Mouse (Mus musculus) large intestine, adult 2 months (tissue): ENCODE measurements around the gene Phpt1. TPM values are rescaled to one million over a fixed set of nuclear protein-coding genes. Genes with fewer than 3 reads are reported as not detected.

ENCODE experiments used
- DNase-seq: peaks from one replicate; pipeline ENCODE4 v3.0.0-alpha.2; 2012; ENCODE audit warnings: low read depth, low spot score
- whole genome bisulfite sequencing: fragments of 180-500 bp; shearing (Covaris S2); methylation state at CpG from one replicate; pipeline ENCODE4 v1.1.7; 2018; 5-methylcytosine and 5-hydroxymethylcytosine counted together
- polyA plus RNA-seq: library from polyadenylated mRNA; depleted of rRNA; stranded (reverse); fragments of >200 nt; gene quantifications from 2 replicates; pipeline ENCODE4 v1.2.3, GENCODE M21; 2012; rRNA removed

Phpt1 gene
- polyA plus RNA-seq, 1 experiment = 44.6 TPM

DNA sequence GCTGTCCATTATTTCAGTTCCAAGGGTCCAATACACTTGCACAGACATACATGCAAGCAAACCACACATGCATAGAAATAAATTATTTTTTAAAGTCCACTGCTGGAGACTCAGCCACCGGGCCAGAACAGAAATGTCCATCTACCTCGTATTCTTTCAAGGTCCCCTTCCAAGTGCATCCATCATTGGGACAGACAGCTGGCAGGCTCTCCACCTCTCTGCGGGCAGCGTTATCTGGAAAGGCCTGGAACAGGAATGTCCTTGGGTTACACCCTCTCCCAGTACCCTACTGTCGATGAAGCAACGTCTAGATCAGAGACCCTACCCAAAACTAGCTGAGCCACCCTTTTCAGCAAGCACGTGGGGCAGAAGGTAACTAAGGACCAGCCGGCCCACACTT lies 38.5 kb downstream of the Phpt1 start:
- 89% methylated on average over 8 of the region's 8 CpGs for WGBS

DNA sequence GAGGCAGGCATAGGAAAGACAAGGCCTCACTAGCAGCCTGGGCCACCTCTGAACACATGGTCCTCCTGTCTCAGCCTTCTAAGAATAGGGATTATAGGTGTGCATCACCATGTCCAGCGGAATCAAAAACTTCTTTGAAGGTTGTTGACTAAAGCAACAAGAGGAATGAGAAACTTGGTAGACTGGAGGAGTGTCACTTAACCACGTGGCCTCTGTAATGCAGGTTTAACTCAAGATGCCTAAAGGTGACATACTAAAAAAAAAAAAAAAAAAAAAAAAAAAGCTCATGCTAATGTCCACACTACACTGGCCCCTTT lies 40.2 kb downstream of the Phpt1 start:
- no peak for DNase-seq
- 80% methylated on average over 2 of the region's 2 CpGs for WGBS

More for the DNA sequence above, 38.5 kb downstream of the Phpt1 start:
- no peak for DNase-seq

DNA sequence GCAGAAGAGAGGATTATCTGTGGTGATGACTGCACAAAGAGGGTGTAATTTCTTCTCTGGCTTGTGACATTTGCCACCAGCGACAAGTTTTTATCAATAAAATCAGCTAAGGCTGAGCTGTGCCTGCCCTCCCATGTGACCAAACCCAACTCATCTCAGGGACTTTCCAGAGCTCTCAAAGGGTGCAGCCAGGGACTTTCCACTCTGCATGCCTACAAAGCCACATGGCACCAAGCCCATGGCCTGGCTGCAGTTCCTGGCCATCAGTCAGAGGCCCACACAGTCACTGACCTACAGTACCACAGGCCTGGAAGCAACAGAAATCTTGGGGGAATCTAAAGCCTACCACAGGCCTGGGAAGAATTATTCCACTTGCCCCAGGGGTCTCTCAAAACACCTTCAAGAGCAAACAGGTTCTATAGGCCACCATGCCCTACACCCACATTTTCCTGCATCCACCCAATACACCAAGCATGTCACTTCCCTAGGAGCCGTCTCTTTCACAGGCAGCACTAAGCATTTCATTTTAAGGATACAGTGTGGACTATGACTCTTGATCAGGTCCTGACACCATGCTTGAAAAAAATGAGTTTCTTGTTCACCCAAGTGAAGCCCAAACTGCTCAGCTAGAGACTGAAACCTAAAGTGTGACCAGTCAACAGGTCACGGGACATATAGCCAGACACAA lies 40.7 kb downstream of the Phpt1 start:
- 37% methylated on average over 3 of the region's 3 CpGs for WGBS
- DNase-seq = no peak

DNA sequence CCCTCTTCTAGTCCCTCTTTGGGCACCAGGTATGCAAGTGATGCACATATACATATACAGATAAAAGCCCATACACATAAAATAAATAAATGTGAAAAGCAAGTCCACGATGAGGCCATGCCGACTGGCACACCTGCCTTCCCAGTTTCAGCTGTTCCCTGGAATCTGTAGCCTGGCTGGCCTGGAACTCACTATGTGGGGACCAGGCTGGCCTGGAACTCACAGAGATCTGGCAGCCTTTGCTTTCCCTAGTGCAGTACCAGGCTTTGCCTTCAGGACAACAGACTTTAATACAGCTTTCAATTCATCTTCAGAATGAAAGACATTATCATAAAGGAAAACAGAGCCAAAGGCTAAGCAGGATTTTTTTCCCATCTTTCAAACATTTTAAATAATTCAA lies 41.3 kb downstream of the Phpt1 start:
- 60% methylated on average over 2 of the region's 2 CpGs for WGBS
- DNase-seq = no peak

DNA sequence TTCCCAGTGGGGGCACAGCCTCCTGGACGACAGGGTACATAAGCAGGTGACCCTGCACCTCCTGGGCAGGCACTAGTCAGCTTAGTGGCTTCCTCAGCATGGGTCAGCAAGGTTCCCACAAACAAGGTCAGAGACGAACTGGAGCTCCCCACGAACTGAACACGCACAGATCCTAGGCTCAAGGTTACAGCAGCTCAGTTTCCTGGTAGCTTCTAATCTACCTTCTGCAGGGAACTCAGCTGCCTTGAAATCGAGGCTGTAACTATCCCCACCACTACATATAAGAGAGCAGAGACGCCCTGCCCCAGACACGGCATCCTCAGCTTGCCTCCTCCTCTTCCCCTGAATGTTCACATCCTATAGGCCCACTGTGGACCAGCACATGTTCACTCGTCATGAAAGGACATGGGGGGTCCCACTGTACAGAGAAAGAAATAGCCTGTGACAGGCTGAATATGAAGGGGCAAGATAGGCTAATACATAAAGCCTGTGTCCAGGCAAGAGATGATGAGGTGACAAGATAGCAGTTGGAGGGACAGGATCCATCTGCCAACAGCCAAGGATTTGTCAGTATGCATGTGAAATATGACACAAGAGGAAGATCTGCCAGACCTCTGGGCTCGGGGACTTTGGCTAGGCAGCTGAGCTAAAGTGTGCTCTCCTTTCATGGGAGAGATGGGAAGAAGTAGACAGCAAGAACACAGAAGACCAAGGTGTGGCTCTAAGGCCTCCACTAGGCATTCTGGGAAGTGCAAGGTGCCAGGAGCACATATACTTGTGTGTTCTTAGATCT lies 48.3 kb downstream of the Phpt1 start:
- 82% methylated on average over 9 of the region's 9 CpGs for WGBS
- DNase-seq = no peak

Other genes with a start within 250 kb of the Phpt1 start
- 27.5 and 31.2 TPM in 2 replicates for gene Man1b1, start 242.9 kb downstream of the Phpt1 start, polyA plus RNA-seq
- 24.2 and 28.6 TPM in 2 replicates for gene Dpp7, start 218.9 kb downstream of the Phpt1 start, polyA plus RNA-seq
- 61.6 and 68.8 TPM in 2 replicates for gene Uap1l1, start 209.5 kb downstream of the Phpt1 start, polyA plus RNA-seq
- gene Sapcd2, start 202.9 kb downstream of the Phpt1 start, polyA plus RNA-seq = 26.0 and 26.7 TPM in 2 replicates
- 36.7 and 40.4 TPM in 2 replicates for gene Entpd2, start 179.3 kb downstream of the Phpt1 start, polyA plus RNA-seq
- gene Npdc1, start 175.9 kb downstream of the Phpt1 start, polyA plus RNA-seq = 91.9 and 126 TPM in 2 replicates
- gene Fut7, start 152.0 kb downstream of the Phpt1 start, polyA plus RNA-seq = 0.52 and 0.88 TPM in 2 replicates
- gene Abca2, start 146.5 kb downstream of the Phpt1 start, polyA plus RNA-seq = 7.5 and 12.4 TPM in 2 replicates
- gene Clic3, start 118.4 kb downstream of the Phpt1 start, polyA plus RNA-seq = 1.3 and 1.4 TPM in 2 replicates
- gene Paxx, start 114.1 kb downstream of the Phpt1 start, polyA plus RNA-seq = 45.6 and 48.9 TPM in 2 replicates
- gene Ptgds, start 105.2 kb downstream of the Phpt1 start, polyA plus RNA-seq = 0.53 and 1.0 TPM in 2 replicates
- not detected in 2 replicates for gene Lcn12, start 81.3 kb downstream of the Phpt1 start, polyA plus RNA-seq
- 26.7 and 31.7 TPM in 2 replicates for gene Fbxw5, start 74.5 kb downstream of the Phpt1 start, polyA plus RNA-seq
- gene C8g, start 73.5 kb downstream of the Phpt1 start, polyA plus RNA-seq = 2.1 and 2.9 TPM in 2 replicates
- 19.6 and 20.8 TPM in 2 replicates for gene Traf2, start 28.3 kb downstream of the Phpt1 start, polyA plus RNA-seq
- gene Edf1, start 17.4 kb downstream of the Phpt1 start, polyA plus RNA-seq = 200 and 273 TPM in 2 replicates
- 0.97 and 8.1 TPM in 2 replicates for gene Mamdc4, start 379 bp downstream of the Phpt1 start, polyA plus RNA-seq
- 0.43 and 0.69 TPM in 2 replicates for gene Ajm1, start 6.5 kb upstream of the Phpt1 start, polyA plus RNA-seq
- 35.8 and 52.6 TPM in 2 replicates for gene Rabl6, start 33.3 kb upstream of the Phpt1 start, polyA plus RNA-seq
- gene Ccdc183, start 42.5 kb upstream of the Phpt1 start, polyA plus RNA-seq = not detected in 2 replicates
- gene Tmem141, start 46.8 kb upstream of the Phpt1 start, polyA plus RNA-seq = 17.2 and 19.4 TPM in 2 replicates
- 1.9 TPM in 2 replicates for gene Fcna, start 52.8 kb upstream of the Phpt1 start, polyA plus RNA-seq
- gene Lcn8, start 77.9 kb upstream of the Phpt1 start, polyA plus RNA-seq = 1.4 TPM in 1 of 2 replicates, not detected in the other
- gene Lcn5, start 82.7 kb upstream of the Phpt1 start, polyA plus RNA-seq = 0.74 TPM in 1 of 2 replicates, not detected in the other
- gene Lcn6, start 101.6 kb upstream of the Phpt1 start, polyA plus RNA-seq = not detected in 2 replicates
- 0.37 TPM in 1 of 2 replicates, not detected in the other for gene Lcn10, start 107.5 kb upstream of the Phpt1 start, polyA plus RNA-seq
- gene Obp2a, start 124.8 kb upstream of the Phpt1 start, polyA plus RNA-seq = not detected in 2 replicates
- gene Bmyc, start 131.5 kb upstream of the Phpt1 start, polyA plus RNA-seq = 15.6 and 16.1 TPM in 2 replicates
- not detected in 2 replicates for gene Obp2b, start 161.8 kb upstream of the Phpt1 start, polyA plus RNA-seq
- not detected in 2 replicates for gene Lcn3, start 190.3 kb upstream of the Phpt1 start, polyA plus RNA-seq
- not detected in 2 replicates for gene Lcn11, start 201.8 kb upstream of the Phpt1 start, polyA plus RNA-seq
- gene Gm13539, start 207.0 kb upstream of the Phpt1 start, polyA plus RNA-seq = not detected in 2 replicates
- gene Glt6d1, start 240.6 kb upstream of the Phpt1 start, polyA plus RNA-seq = not detected in 2 replicates
- gene Lcn9, start 247.9 kb upstream of the Phpt1 start, polyA plus RNA-seq = 0.10 and 0.29 TPM in 2 replicates